Mouse (Mus musculus) limb, embryonic 10.5 days (tissue): Measurements from ENCODE around the gene Parva. TPM values are rescaled to one million over a fixed set of nuclear protein-coding genes. Genes with fewer than 3 reads are reported as not detected.

ENCODE experiments used
- DNase-seq: peaks from one replicate; pipeline ENCODE4 v3.0.0-alpha.2; 2017; ENCODE audit warnings: low spot score
- H3K27ac ChIP-seq: fragments of 300-500 bp; sonication (generic); 2 replicates; pipeline ENCODE4 v1.5.1; 2016; ENCODE audit warnings: mild to moderate bottlenecking
- H3K27me3 ChIP-seq: fragments of 300-500 bp; sonication (generic); 2 replicates; pipeline ENCODE4 v1.6.1; 2016; ENCODE audit warnings: low read depth, mild to moderate bottlenecking; ENCODE audit not compliant: poor library complexity, severe bottlenecking
- H3K36me3 ChIP-seq: fragments of 300-500 bp; sonication (generic); 2 replicates; pipeline ENCODE4 v1.6.1; 2016; ENCODE audit warnings: mild to moderate bottlenecking, moderate library complexity
- H3K4me1 ChIP-seq: fragments of 300-500 bp; sonication (generic); 2 replicates; pipeline ENCODE4 v1.6.1; 2016
- H3K4me3 ChIP-seq: fragments of 300-500 bp; sonication (generic); 2 replicates; pipeline ENCODE4 v1.5.1; 2016; ENCODE audit warnings: mild to moderate bottlenecking, moderate library complexity
- H3K9me3 ChIP-seq: fragments of 300-500 bp; sonication (generic); replicated peaks from 2 replicates; pipeline ENCODE4 v1.6.1; 2016; ENCODE audit warnings: mild to moderate bottlenecking
- WGBS: fragments of 180-500 bp; shearing (Covaris S2); methylation state at CpG from one replicate; pipeline ENCODE4 v1.1.7; 2016; 5-methylcytosine and 5-hydroxymethylcytosine counted together
- polyA plus RNA-seq: library from polyadenylated mRNA; unstranded; fragments of >200 nt; fragmentation: Nextera tagmentation; extraction: Ambion mirVana; gene quantifications from 2 replicates; pipeline ENCODE4 v1.2.1, GENCODE M21; 2016

Gene Parva
- polyA plus RNA-seq, 1 experiment from 2014 or later, result 64.3 TPM

- Histone ChIP-seq H3K27ac (no peak overlapping the region), H3K27me3 (no peaks in the 10 kb centered on the region), H3K4me1 (peaks cover 5% of the 10 kb centered on the region; the same call in 1 of the 2 replicates), H3K9me3 (no peaks in the 10 kb centered on the region), H3K4me3 (no peak overlapping the region), H3K36me3 (no peaks in the 10 kb centered on the region)
- 90% methylated on average over 3 of the region's 3 CpGs for WGBS
- no peak for DNase-seq
Observed at GRCm38 (mm10) chr7:112614046-112614790, 186.9 kb downstream of the Parva start.

- Histone ChIP-seq H3K27me3 (no peaks in the 10 kb centered on the region), H3K36me3 (no peaks in the 10 kb centered on the region), H3K9me3 (no peaks in the 10 kb centered on the region), H3K4me1 (peaks cover 5% of the 10 kb centered on the region; the same call in 1 of the 2 replicates), H3K4me3 (no peak overlapping the region), H3K27ac (0 out of 2 replicates have a peak overlapping the region, but pooled peaks have one; percentile 23)
- DNase-seq, result no peak
- 76% methylated on average over 10 of the region's 10 CpGs for WGBS
Observed at GRCm38 (mm10) chr7:112614791-112615668, 187.7 kb downstream of the Parva start.

DNA sequence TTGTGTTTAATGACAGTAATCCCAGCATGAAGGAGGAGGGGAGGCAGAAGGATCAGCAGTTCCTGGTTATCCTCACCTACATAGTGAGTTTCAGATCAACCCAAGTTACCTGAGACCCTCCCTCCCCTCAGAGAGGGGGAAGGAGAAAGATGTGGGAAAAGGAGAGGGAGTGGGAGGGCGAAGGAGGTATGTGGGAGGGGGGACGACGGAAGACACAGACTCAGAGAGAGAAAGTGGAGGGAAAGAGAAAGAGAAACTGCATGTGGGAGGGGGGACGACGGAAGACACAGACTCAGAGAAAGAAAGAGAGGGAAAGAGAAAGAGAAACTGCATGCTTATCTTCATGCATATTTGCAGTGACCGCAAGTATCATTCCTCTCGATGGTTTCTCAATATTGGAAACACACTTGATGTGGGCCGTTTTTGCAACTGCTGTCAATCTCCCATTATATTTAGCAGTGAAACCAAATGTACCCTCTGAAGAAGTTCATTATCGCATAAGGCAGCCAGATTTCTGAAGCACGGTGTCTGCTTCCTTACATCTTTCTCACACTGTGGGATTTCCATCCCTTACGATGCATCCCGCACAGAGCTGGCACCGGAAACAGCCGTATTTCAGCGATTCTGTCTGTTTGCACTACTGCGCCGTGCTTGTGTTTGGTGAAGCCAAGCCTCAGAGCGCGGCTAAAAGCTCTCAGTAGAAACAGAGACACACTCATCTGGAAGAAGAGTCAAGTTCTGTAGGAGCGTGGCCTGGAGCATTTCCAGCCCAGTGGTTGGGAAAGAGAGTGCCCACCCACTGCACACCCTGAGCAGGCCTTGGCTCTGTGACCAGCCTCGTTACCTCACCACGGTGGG lies 193.2 kb downstream of the Parva start:
- Histone ChIP-seq H3K27me3 (no peaks in the 10 kb centered on the region), H3K36me3 (no peaks in the 10 kb centered on the region), H3K9me3 (no peaks in the 10 kb centered on the region), H3K4me3 (no peak overlapping the region), H3K4me1 (peaks cover 4% of the 10 kb centered on the region; the same call in 1 of the 2 replicates), H3K27ac (no peak overlapping the region)
- WGBS, result 83% methylated on average over 22 of the region's 22 CpGs
- no peak for DNase-seq

DNA sequence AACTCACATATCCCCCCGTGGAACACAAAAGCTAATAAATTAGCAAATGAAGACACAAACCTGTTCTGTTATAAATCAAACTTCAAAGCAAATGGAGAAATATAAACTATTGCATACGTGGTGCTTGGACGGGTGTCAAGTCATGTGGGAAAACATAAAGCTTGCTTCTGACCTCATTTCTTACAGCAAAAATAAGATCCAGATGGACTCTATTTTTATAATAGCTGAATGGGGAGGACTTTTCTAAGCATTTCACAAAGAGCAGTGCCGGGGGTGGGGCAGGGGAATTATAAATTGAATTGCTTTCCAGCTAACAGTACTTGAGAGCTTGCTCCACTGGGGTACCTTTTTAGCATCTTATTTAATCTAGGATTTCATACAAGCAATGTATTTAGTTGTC lies 200.2 kb downstream of the Parva start:
- Histone ChIP-seq H3K4me1 (peaks cover 9% of the 10 kb centered on the region), H3K4me3 (no peak overlapping the region), H3K36me3 (no peaks in the 10 kb centered on the region), H3K9me3 (no peaks in the 10 kb centered on the region), H3K27me3 (no peaks in the 10 kb centered on the region), H3K27ac (no peak overlapping the region)
- 67% methylated on average over 4 of the region's 4 CpGs for WGBS
- no peak for DNase-seq

DNA sequence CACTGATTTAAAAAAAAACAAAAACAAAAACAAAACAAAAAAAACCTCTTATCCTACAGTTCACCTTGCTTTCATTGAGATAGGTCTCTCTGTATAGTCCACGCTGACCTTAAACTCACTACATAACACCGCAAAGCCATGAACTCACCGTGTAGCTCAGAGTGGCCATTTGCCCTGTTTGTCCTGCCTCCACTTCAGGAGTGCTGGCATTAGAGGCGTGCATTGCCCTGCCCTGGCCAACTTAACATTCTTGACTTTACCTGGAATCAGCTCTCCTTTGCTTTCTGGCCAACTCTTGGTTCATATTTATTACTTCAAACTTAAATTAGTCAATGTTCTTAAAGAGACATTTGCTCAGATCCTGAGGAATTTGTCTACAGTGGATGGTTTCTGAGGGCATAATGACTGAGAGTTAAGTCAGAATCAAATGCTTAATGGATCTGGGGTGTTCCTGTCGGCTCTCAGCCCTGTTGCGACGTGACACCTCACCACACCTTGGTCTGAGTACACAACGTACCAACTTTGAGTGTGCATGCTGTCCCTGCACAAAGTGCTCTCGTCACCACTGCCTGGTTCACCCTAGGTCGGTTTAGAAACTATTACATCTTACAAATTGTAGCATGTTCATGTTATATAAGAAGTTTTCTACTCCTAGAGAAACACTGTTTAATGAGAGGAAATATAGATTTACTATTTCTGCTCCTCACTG lies 207.4 kb downstream of the Parva start:
- no peak for DNase-seq
- no peaks in the 10 kb centered on the region for H3K36me3 ChIP-seq
- no peak overlapping the region for H3K4me3 ChIP-seq
- no peaks in the 10 kb centered on the region for H3K4me1 ChIP-seq
- H3K27me3 ChIP-seq, result no peaks in the 10 kb centered on the region
- WGBS, result 84% methylated on average over 10 of the region's 10 CpGs
- H3K27ac ChIP-seq, result no peak overlapping the region
- H3K9me3 ChIP-seq, result no peaks in the 10 kb centered on the region

DNA sequence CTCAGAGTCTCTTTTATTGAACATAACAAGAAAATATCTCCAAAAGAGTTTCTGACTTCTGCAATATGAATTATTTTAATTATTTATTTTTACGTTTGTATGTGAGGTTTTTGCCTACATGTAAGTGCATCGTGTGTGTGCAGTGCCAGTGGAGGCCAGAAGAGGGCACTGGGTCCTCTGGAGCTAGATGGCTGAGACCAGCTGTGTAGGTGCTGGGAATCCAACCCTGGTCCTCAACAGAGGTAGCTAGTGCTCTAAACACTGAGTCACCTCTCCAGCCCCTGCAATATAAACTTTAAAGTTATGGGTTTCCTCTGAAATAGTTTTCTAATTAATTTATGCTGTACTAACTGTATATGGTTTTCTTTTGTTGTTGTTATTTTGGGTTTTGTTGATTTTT lies 208.6 kb downstream of the Parva start:
- H3K27me3 ChIP-seq, result no peaks in the 10 kb centered on the region
- H3K36me3 ChIP-seq, result no peaks in the 10 kb centered on the region
- WGBS, result 94% methylated on average over 2 of the region's 2 CpGs
- no peak overlapping the region for H3K4me3 ChIP-seq
- H3K27ac ChIP-seq, result no peak overlapping the region
- no peak for DNase-seq
- no peaks in the 10 kb centered on the region for H3K4me1 ChIP-seq
- no peaks in the 10 kb centered on the region for H3K9me3 ChIP-seq

Other genes with a start within 250 kb of the Parva start
- gene Mical2, start 201.6 kb upstream of the Parva start, polyA plus RNA-seq, result 0.96 and 1.2 TPM in 2 replicates